Mouse (Mus musculus): ENCODE measurements at regions not wholly inside any gene's neighbourhood (a gene's known extent, or its start where the extent isn't known, plus 50 kb on each side); places are given as distances from the start of the nearest gene placed in this dataset.

GRCm38 (mm10) chr9:32005348-32005747 lies 92.1 kb upstream of the Barx2 start:
- no peak for DNase-seq (ENCODE audit: low spot score)

GRCm38 (mm10) chr9:32006350-32006749 lies 93.1 kb upstream of the Barx2 start:
- no peak for DNase-seq (ENCODE audit: low spot score)

- no peak for DNase-seq (ENCODE audit: low spot score)
Observed at GRCm38 (mm10) chr9:32010953-32011770, 97.9 kb upstream of the Barx2 start.

GRCm38 (mm10) chr9:32016286-32016685 lies 99.7 kb upstream of the Arhgap32 start:
- DNase-seq (ENCODE audit: low spot score) = no peak

GRCm38 (mm10) chr9:32018020-32018419 lies 97.9 kb upstream of the Arhgap32 start:
- no peak for DNase-seq (ENCODE audit: low spot score)

- no peak for DNase-seq (ENCODE audit: low spot score)
Observed at GRCm38 (mm10) chr9:32019786-32020185, 96.2 kb upstream of the Arhgap32 start.

- DNase-seq (ENCODE audit: low spot score) = no peak
Observed at GRCm38 (mm10) chr9:32020942-32021731, 94.8 kb upstream of the Arhgap32 start.

GRCm38 (mm10) chr9:32021755-32022154 lies 94.2 kb upstream of the Arhgap32 start:
- DNase-seq (ENCODE audit: low spot score) = no peak

- DNase-seq (ENCODE audit: low spot score) = no peak
Observed at GRCm38 (mm10) chr9:32022996-32023395, 92.9 kb upstream of the Arhgap32 start.

- DNase-seq (ENCODE audit: low spot score) = no peak
Observed at GRCm38 (mm10) chr9:32024767-32025166, 91.2 kb upstream of the Arhgap32 start.

- peak; percentile 70 for DNase-seq (ENCODE audit: low spot score)
Observed at GRCm38 (mm10) chr9:32027962-32028361, 88.0 kb upstream of the Arhgap32 start.

GRCm38 (mm10) chr9:32029001-32029400 lies 86.9 kb upstream of the Arhgap32 start:
- DNase-seq (ENCODE audit: low spot score) = no peak

- no peak for DNase-seq (ENCODE audit: low spot score)
Observed at GRCm38 (mm10) chr9:32029786-32030185, 86.2 kb upstream of the Arhgap32 start.

- no peak for DNase-seq (ENCODE audit: low spot score)
Observed at GRCm38 (mm10) chr9:32030203-32030602, 85.7 kb upstream of the Arhgap32 start.

GRCm38 (mm10) chr9:32031950-32032453 lies 83.9 kb upstream of the Arhgap32 start:
- DNase-seq (ENCODE audit: low spot score) = peak; percentile 92

GRCm38 (mm10) chr9:32032521-32033185 lies 83.3 kb upstream of the Arhgap32 start:
- peak; percentile 74 for DNase-seq (ENCODE audit: low spot score)

GRCm38 (mm10) chr9:32033937-32034336 lies 82.0 kb upstream of the Arhgap32 start:
- no peak for DNase-seq (ENCODE audit: low spot score)

- no peak for DNase-seq (ENCODE audit: low spot score)
Observed at GRCm38 (mm10) chr9:32039999-32040398, 75.9 kb upstream of the Arhgap32 start.

- DNase-seq (ENCODE audit: low spot score) = no peak
Observed at GRCm38 (mm10) chr9:32043344-32043743, 72.6 kb upstream of the Arhgap32 start.

GRCm38 (mm10) chr9:32046791-32047190 lies 69.1 kb upstream of the Arhgap32 start:
- DNase-seq (ENCODE audit: low spot score) = no peak

- no peak for DNase-seq (ENCODE audit: low spot score)
Observed at GRCm38 (mm10) chr9:32048941-32049340, 67.0 kb upstream of the Arhgap32 start.

GRCm38 (mm10) chr9:32049546-32049945 lies 66.4 kb upstream of the Arhgap32 start:
- DNase-seq (ENCODE audit: low spot score) = no peak

All from testis, postnatal 10 days (tissue).